Mouse (Mus musculus) hindbrain, embryonic 11.5 days (tissue): ENCODE results near the gene Iqcb1. TPM values are rescaled to one million over a fixed set of nuclear protein-coding genes. Genes with fewer than 3 reads are reported as not detected.

Experiments used
- ATAC-seq: fragments of 200-750 bp; cut with Nextera tagmentation; 2 replicates; pipeline ENCODE4 v1.8.0; 2017; ENCODE audit warnings: mild to moderate bottlenecking, moderate TSS enrichment, moderate library complexity; ENCODE audit not compliant: low FRiP score
- DNase-seq: peaks from one replicate; pipeline ENCODE4 v3.0.0-alpha.2; 2015; ENCODE audit warnings: low spot score
- H3K27ac ChIP-seq: fragments of 300-500 bp; sonication (generic); 2 replicates; pipeline ENCODE4 v1.5.1; 2014; ENCODE audit warnings: mild to moderate bottlenecking, low read depth, low read length
- H3K27me3 ChIP-seq: fragments of 300-500 bp; sonication (generic); 2 replicates; pipeline ENCODE4 v1.6.1; 2014; ENCODE audit warnings: mild to moderate bottlenecking, low read length, moderate library complexity, mixed read lengths; ENCODE audit not compliant: control insufficient read depth, insufficient read depth
- H3K36me3 ChIP-seq: fragments of 300-500 bp; sonication (generic); 2 replicates; pipeline ENCODE4 v1.6.1; 2014; ENCODE audit warnings: mild to moderate bottlenecking, low read length, moderate library complexity, mixed read lengths; ENCODE audit not compliant: control insufficient read depth, insufficient read depth
- H3K4me1 ChIP-seq: fragments of 300-500 bp; sonication (generic); replicated peaks from 2 replicates; pipeline ENCODE4 v1.6.1; 2014; ENCODE audit warnings: low read length, mixed read lengths; ENCODE audit not compliant: control insufficient read depth, insufficient read depth
- H3K4me2 ChIP-seq: fragments of 300-500 bp; sonication (generic); replicated peaks from 2 replicates; pipeline ENCODE4 v1.6.1; 2014; ENCODE audit warnings: mild to moderate bottlenecking, low read depth, low read length
- H3K4me3 ChIP-seq: fragments of 300-500 bp; sonication (generic); 2 replicates; pipeline ENCODE4 v1.5.1; 2014; ENCODE audit warnings: low read depth, low read length
- H3K9ac ChIP-seq: fragments of 300-500 bp; sonication (generic); 2 replicates; pipeline ENCODE4 v1.6.1; 2014; ENCODE audit warnings: low read depth, low read length
- H3K9me3 ChIP-seq: fragments of 300-500 bp; sonication (generic); 2 replicates; pipeline ENCODE4 v1.6.1; 2016; ENCODE audit warnings: low read length; ENCODE audit not compliant: control insufficient read depth
- WGBS: fragments of 180-500 bp; shearing (Covaris S2); extraction: QIAGEN DNeasy Blood & Tissue Kit; methylation state at CpG from one replicate; pipeline ENCODE4 v1.1.7; 2014; 5-methylcytosine and 5-hydroxymethylcytosine counted together
- polyA plus RNA-seq: library from polyadenylated mRNA; unstranded; fragments of >200 nt; fragmentation: Nextera tagmentation; extraction: Ambion mirVana; gene quantifications from 2 replicates; pipeline ENCODE4 v1.2.1, GENCODE M21; 2014

Gene Iqcb1
- polyA plus RNA-seq, 1 experiment from 2014 or later, result 74.3 TPM

DNA sequence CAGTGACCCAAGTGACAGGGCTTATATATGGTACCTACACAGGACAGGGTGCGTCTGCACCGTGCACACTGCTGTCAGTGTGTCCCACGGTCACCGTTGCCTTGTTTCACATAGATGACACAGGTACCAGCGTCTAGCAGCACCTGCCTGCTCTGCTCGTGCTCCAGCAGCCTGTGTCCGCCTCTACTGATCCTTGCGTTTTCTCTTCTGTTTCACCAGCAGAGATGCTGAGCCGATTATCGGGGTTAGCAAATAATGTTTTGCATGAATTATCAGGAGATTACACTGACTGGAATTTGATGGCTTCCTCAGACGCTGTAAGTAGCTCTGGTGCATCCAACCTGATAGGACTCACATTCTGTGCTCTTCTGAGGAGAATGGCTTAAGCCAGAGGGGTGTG lies 57.7 kb downstream of the Iqcb1 start:
- WGBS, result 97% methylated on average over 11 of the region's 11 CpGs
- no peak for ATAC-seq
- Histone ChIP-seq H3K27ac (no peak overlapping the region), H3K4me3 (no peak overlapping the region), H3K9ac (no peak overlapping the region), H3K4me1 (no peaks in the 10 kb centered on the region), H3K9me3 (no peaks in the 10 kb centered on the region), H3K27me3 (no peaks in the 10 kb centered on the region), H3K4me2 (no peak overlapping the region), H3K36me3 (peaks cover 3% of the 10 kb centered on the region; the same call in 1 of the 2 replicates)
- no peak for DNase-seq

- ATAC-seq (no peak), DNase-seq (no peak)
- no peaks in the 10 kb centered on the region for H3K4me1 ChIP-seq
- WGBS, result 88% methylated on average over 5 of the region's 5 CpGs
- H3K27ac ChIP-seq, result no peak overlapping the region
- H3K4me2 ChIP-seq, result no peak overlapping the region
- H3K9ac ChIP-seq, result no peak overlapping the region
- no peaks in the 10 kb centered on the region for H3K27me3 ChIP-seq
- no peaks in the 10 kb centered on the region for H3K9me3 ChIP-seq
- peaks cover 3% of the 10 kb centered on the region; the same call in 1 of the 2 replicates for H3K36me3 ChIP-seq
- H3K4me3 ChIP-seq, result no peak overlapping the region
Observed at GRCm38 (mm10) chr16:36887546-36887945, 59.4 kb downstream of the Iqcb1 start.

DNA sequence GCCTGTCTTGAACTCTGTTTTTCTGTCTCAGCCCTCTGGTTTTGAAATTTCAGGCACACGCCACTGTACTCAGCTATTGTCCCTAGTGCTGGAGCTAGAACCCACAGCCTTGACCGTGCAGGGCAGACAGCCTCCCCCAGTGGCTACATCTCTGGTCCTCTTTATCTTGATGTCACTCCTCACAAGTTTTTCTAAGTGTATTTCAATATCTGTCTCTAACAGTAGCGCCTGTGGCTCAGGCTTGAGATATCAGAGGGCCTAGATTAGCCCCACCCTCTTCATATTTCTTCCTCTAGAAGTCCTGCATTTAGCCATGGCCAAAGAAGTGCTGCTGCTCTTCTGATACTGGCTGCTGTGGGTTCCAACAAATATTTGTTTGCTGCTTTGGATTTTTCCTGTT lies 62.4 kb downstream of the Iqcb1 start:
- Histone ChIP-seq H3K9ac (no peak overlapping the region), H3K4me1 (no peaks in the 10 kb centered on the region), H3K9me3 (no peaks in the 10 kb centered on the region), H3K4me3 (no peak overlapping the region), H3K27me3 (no peaks in the 10 kb centered on the region), H3K4me2 (no peak overlapping the region), H3K27ac (no peak overlapping the region), H3K36me3 (peaks cover 3% of the 10 kb centered on the region; the same call in 1 of the 2 replicates)
- DNase-seq, result no peak
- no peak for ATAC-seq
- 97% methylated on average over 3 of the region's 3 CpGs for WGBS

GRCm38 (mm10) chr16:36891415-36891814 lies 63.2 kb downstream of the Iqcb1 start:
- H3K27ac ChIP-seq, result no peak overlapping the region
- no peaks in the 10 kb centered on the region for H3K27me3 ChIP-seq
- peaks cover 3% of the 10 kb centered on the region; the same call in 1 of the 2 replicates for H3K36me3 ChIP-seq
- H3K9ac ChIP-seq, result no peak overlapping the region
- H3K4me1 ChIP-seq, result no peaks in the 10 kb centered on the region
- WGBS, result 95% methylated on average over 4 of the region's 4 CpGs
- H3K4me3 ChIP-seq, result no peak overlapping the region
- ATAC-seq (no peak), DNase-seq (no peak)
- no peak overlapping the region for H3K4me2 ChIP-seq
- H3K9me3 ChIP-seq, result no peaks in the 10 kb centered on the region

DNA sequence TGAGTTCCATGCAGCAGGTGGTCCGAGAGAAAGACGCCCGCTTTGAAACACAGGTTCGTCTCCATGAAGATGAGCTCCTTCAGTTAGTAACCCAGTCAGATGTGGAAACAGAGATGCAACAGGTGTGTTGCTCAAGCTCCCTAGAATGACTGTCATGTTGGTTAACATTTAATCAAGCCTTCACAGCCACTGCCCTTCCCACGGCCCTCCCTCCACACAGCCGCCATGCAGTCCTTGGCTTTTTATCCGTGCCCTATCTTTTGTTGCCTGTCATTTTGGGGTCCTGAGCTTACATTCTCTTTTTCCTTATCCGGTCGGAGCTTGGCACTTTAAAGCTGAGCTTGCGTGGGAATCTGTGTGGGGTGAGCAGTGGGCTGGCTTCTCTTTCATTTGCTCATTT lies 65.1 kb downstream of the Iqcb1 start:
- Histone ChIP-seq H3K9me3 (no peaks in the 10 kb centered on the region), H3K36me3 (0 out of 2 replicates have a peak, but pooled peaks cover 5% of the 10 kb centered on the region), H3K4me1 (no peaks in the 10 kb centered on the region)

GRCm38 (mm10) chr16:36896712-36897111 lies 68.5 kb downstream of the Iqcb1 start:
- no peak for DNase-seq
- H3K4me3 ChIP-seq, result no peak overlapping the region
- H3K9me3 ChIP-seq, result no peaks in the 10 kb centered on the region
- no peaks in the 10 kb centered on the region for H3K4me1 ChIP-seq
- ATAC-seq, result no peak
- no peaks in the 10 kb centered on the region for H3K27me3 ChIP-seq
- 0 out of 2 replicates have a peak, but pooled peaks cover 5% of the 10 kb centered on the region for H3K36me3 ChIP-seq
- H3K27ac ChIP-seq, result no peak overlapping the region
- H3K9ac ChIP-seq, result no peak overlapping the region
- 97% methylated on average over 6 of the region's 6 CpGs for WGBS
- H3K4me2 ChIP-seq, result no peak overlapping the region

More for the DNA sequence above, 65.1 kb downstream of the Iqcb1 start:
- no peak overlapping the region for H3K27ac ChIP-seq
- no peak for DNase-seq
- no peak for ATAC-seq
- H3K4me2 ChIP-seq, result no peak overlapping the region
- no peak overlapping the region for H3K4me3 ChIP-seq
- H3K27me3 ChIP-seq, result no peaks in the 10 kb centered on the region
- H3K9ac ChIP-seq, result no peak overlapping the region
- WGBS, result 92% methylated on average over 10 of the region's 10 CpGs

GRCm38 (mm10) chr16:36903156-36903555 lies 75.0 kb downstream of the Iqcb1 start:
- DNase-seq (no peak), ATAC-seq (no peak)
- Histone ChIP-seq H3K36me3 (no peaks in the 10 kb centered on the region), H3K4me3 (no peak overlapping the region), H3K27ac (no peak overlapping the region), H3K9me3 (no peaks in the 10 kb centered on the region), H3K4me2 (no peak overlapping the region), H3K9ac (no peak overlapping the region), H3K4me1 (no peaks in the 10 kb centered on the region), H3K27me3 (no peaks in the 10 kb centered on the region)
- WGBS, result 92% methylated on average over 5 of the region's 5 CpGs

DNA sequence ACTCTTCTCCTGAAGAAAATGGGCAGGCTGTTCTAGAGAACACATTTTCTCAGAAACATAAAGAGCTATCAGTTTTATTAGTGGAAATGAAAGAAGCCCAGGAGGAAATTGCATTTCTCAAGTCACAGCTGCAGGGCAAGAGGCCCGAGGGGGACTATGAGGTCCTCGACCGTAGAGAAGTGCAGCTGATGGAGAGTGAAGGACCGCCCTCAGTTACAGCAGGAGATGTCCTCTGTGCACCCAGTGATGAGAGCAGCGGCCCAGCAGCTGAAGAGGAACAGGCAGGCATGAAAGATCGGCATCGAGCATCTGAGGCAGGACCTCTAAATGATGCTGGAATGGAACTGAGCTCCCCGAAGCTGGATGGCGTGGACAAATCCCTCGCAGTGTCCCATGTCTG lies 83.7 kb downstream of the Iqcb1 start:
- Histone ChIP-seq H3K27me3 (no peaks in the 10 kb centered on the region), H3K9ac (no peak overlapping the region), H3K4me3 (no peak overlapping the region), H3K27ac (no peak overlapping the region), H3K4me2 (no peak overlapping the region), H3K4me1 (no peaks in the 10 kb centered on the region), H3K9me3 (no peaks in the 10 kb centered on the region), H3K36me3 (0 out of 2 replicates have a peak, but pooled peaks cover 2% of the 10 kb centered on the region)
- ATAC-seq, result no peak
- DNase-seq, result no peak
- WGBS, result 90% methylated on average over 10 of the region's 10 CpGs

GRCm38 (mm10) chr16:36912311-36912710 lies 84.1 kb downstream of the Iqcb1 start:
- 95% methylated on average over 13 of the region's 13 CpGs for WGBS
- Histone ChIP-seq H3K36me3 (0 out of 2 replicates have a peak, but pooled peaks cover 2% of the 10 kb centered on the region), H3K4me2 (no peak overlapping the region), H3K27ac (no peak overlapping the region), H3K9me3 (no peaks in the 10 kb centered on the region), H3K4me3 (no peak overlapping the region), H3K27me3 (no peaks in the 10 kb centered on the region), H3K4me1 (no peaks in the 10 kb centered on the region), H3K9ac (no peak overlapping the region)
- DNase-seq, result no peak
- ATAC-seq, result no peak
